Mouse (Mus musculus): ENCODE results near the gene Aprt. TPM values are rescaled to one million over a fixed set of nuclear protein-coding genes. Genes with fewer than 3 reads are reported as not detected.
A peak's percentile ranks its signal among the peaks of the same experiment; 100 is the strongest.

The Aprt gene
- polyA plus RNA-seq, 1 experiment from 2014 or later: 156 TPM

- peaks cover 24% of the 10 kb centered on the region for H3K27me3 ChIP-seq (ENCODE audit: control insufficient read depth, insufficient read depth, low read depth, low read length)
- ATAC-seq: no peak
These were observed 25.8 kb downstream of the Aprt start for GRCm38 (mm10) chr8:122550995-122551264.

GRCm38 (mm10) chr8:122550234-122550994 is 26.3 kb downstream of the Aprt start:
- peak; percentile 14; the same call in 1 of the 2 replicates for ATAC-seq
- Histone ChIP-seq H3K27ac (ENCODE audit: low read length) (no peak overlapping the region), H3K4me2 (ENCODE audit: low read length) (peak overlapping the region; percentile 85), H3K9me3 (replicated peaks; ENCODE audit: control insufficient read depth, low read length, poor library complexity, severe bottlenecking) (no peaks in the 10 kb centered on the region), H3K9ac (ENCODE audit: low read depth, low read length) (peak overlapping the region; percentile 72), H3K4me1 (ENCODE audit: control insufficient read depth, insufficient read depth, low read length) (peaks cover 7% of the 10 kb centered on the region; the same call in 1 of the 2 replicates), H3K4me3 (ENCODE audit: low read depth, low read length) (peak overlapping the region; percentile 57), H3K27me3 (ENCODE audit: control insufficient read depth, insufficient read depth, low read depth, low read length) (peaks cover 24% of the 10 kb centered on the region), H3K36me3 (ENCODE audit: control insufficient read depth, insufficient read depth, low read length) (no peaks in the 10 kb centered on the region)
- WGBS: 4% methylated on average over 52 of the region's 52 CpGs

More at GRCm38 (mm10) chr8:122550995-122551264, 25.8 kb downstream of the Aprt start:
- H3K9me3 ChIP-seq (replicated peaks; ENCODE audit: control insufficient read depth, low read length, poor library complexity, severe bottlenecking): no peaks in the 10 kb centered on the region
- no peak overlapping the region for H3K27ac ChIP-seq (ENCODE audit: low read length)
- no peaks in the 10 kb centered on the region for H3K36me3 ChIP-seq (ENCODE audit: control insufficient read depth, insufficient read depth, low read length)
- peak overlapping the region; percentile 85 for H3K4me2 ChIP-seq (ENCODE audit: low read length)
- H3K9ac ChIP-seq (ENCODE audit: low read depth, low read length): peak overlapping the region; percentile 72
- peaks cover 7% of the 10 kb centered on the region; the same call in 1 of the 2 replicates for H3K4me1 ChIP-seq (ENCODE audit: control insufficient read depth, insufficient read depth, low read length)
- WGBS: 1% methylated on average over 15 of the region's 43 CpGs
- peak overlapping the region; percentile 57 for H3K4me3 ChIP-seq (ENCODE audit: low read depth, low read length)

GRCm38 (mm10) chr8:122548891-122549439 is 27.7 kb downstream of the Aprt start:
- no peak overlapping the region for H3K27ac ChIP-seq (ENCODE audit: low read length)
- H3K9ac ChIP-seq (ENCODE audit: low read depth, low read length): no peak overlapping the region
- no peak for ATAC-seq
- no peaks in the 10 kb centered on the region for H3K36me3 ChIP-seq (ENCODE audit: control insufficient read depth, insufficient read depth, low read length)
- H3K4me2 ChIP-seq (ENCODE audit: low read length): no peak overlapping the region
- H3K4me1 ChIP-seq (ENCODE audit: control insufficient read depth, insufficient read depth, low read length): peaks cover 7% of the 10 kb centered on the region; the same call in 1 of the 2 replicates
- no peaks in the 10 kb centered on the region for H3K9me3 ChIP-seq (replicated peaks; ENCODE audit: control insufficient read depth, low read length, poor library complexity, severe bottlenecking)
- 92% methylated on average over 3 of the region's 3 CpGs for WGBS
- H3K27me3 ChIP-seq (ENCODE audit: control insufficient read depth, insufficient read depth, low read depth, low read length): peaks cover 24% of the 10 kb centered on the region
- H3K4me3 ChIP-seq (ENCODE audit: low read depth, low read length): no peak overlapping the region

GRCm38 (mm10) chr8:122548331-122548730 is 28.4 kb downstream of the Aprt start:
- no peak for ATAC-seq
- WGBS: 76% methylated on average over 13 of the region's 13 CpGs

GRCm38 (mm10) chr8:122547815-122548214 is 28.9 kb downstream of the Aprt start:
- Histone ChIP-seq H3K27me3 (ENCODE audit: control insufficient read depth, insufficient read depth, low read depth, low read length) (peaks cover 24% of the 10 kb centered on the region), H3K36me3 (ENCODE audit: control insufficient read depth, insufficient read depth, low read length) (no peaks in the 10 kb centered on the region), H3K27ac (ENCODE audit: low read length) (no peak overlapping the region), H3K4me1 (ENCODE audit: control insufficient read depth, insufficient read depth, low read length) (peaks cover 7% of the 10 kb centered on the region; the same call in 1 of the 2 replicates), H3K4me2 (ENCODE audit: low read length) (no peak overlapping the region), H3K9ac (ENCODE audit: low read depth, low read length) (no peak overlapping the region), H3K9me3 (replicated peaks; ENCODE audit: control insufficient read depth, low read length, poor library complexity, severe bottlenecking) (no peaks in the 10 kb centered on the region), H3K4me3 (ENCODE audit: low read depth, low read length) (no peak overlapping the region)
- no peak for ATAC-seq
- 41% methylated on average over 5 of the region's 5 CpGs for WGBS

More at GRCm38 (mm10) chr8:122548331-122548730, 28.4 kb downstream of the Aprt start:
- Histone ChIP-seq H3K4me3 (ENCODE audit: low read depth, low read length) (no peak overlapping the region), H3K36me3 (ENCODE audit: control insufficient read depth, insufficient read depth, low read length) (no peaks in the 10 kb centered on the region), H3K27ac (ENCODE audit: low read length) (no peak overlapping the region), H3K9ac (ENCODE audit: low read depth, low read length) (no peak overlapping the region), H3K4me2 (ENCODE audit: low read length) (no peak overlapping the region), H3K4me1 (ENCODE audit: control insufficient read depth, insufficient read depth, low read length) (peaks cover 7% of the 10 kb centered on the region; the same call in 1 of the 2 replicates), H3K27me3 (ENCODE audit: control insufficient read depth, insufficient read depth, low read depth, low read length) (peaks cover 24% of the 10 kb centered on the region), H3K9me3 (replicated peaks; ENCODE audit: control insufficient read depth, low read length, poor library complexity, severe bottlenecking) (no peaks in the 10 kb centered on the region)

- H3K9me3 ChIP-seq (replicated peaks; ENCODE audit: control insufficient read depth, low read length, poor library complexity, severe bottlenecking): no peaks in the 10 kb centered on the region
- no peak overlapping the region for H3K4me2 ChIP-seq (ENCODE audit: low read length)
- ATAC-seq: no peak
- no peak overlapping the region for H3K27ac ChIP-seq (ENCODE audit: low read length)
- peaks cover 7% of the 10 kb centered on the region; the same call in 1 of the 2 replicates for H3K4me1 ChIP-seq (ENCODE audit: control insufficient read depth, insufficient read depth, low read length)
- no peak overlapping the region for H3K9ac ChIP-seq (ENCODE audit: low read depth, low read length)
- 73% methylated on average over 24 of the region's 24 CpGs for WGBS
- no peak overlapping the region for H3K4me3 ChIP-seq (ENCODE audit: low read depth, low read length)
- H3K27me3 ChIP-seq (ENCODE audit: control insufficient read depth, insufficient read depth, low read depth, low read length): peaks cover 22% of the 10 kb centered on the region
- no peaks in the 10 kb centered on the region for H3K36me3 ChIP-seq (ENCODE audit: control insufficient read depth, insufficient read depth, low read length)
These were observed 29.8 kb downstream of the Aprt start for GRCm38 (mm10) chr8:122546811-122547453.

- H3K4me2 ChIP-seq (ENCODE audit: low read length): no peak overlapping the region
- no peak overlapping the region for H3K9ac ChIP-seq (ENCODE audit: low read depth, low read length)
- no peak overlapping the region for H3K4me3 ChIP-seq (ENCODE audit: low read depth, low read length)
- no peak for ATAC-seq
- WGBS: 85% methylated on average over 7 of the region's 7 CpGs
- H3K27ac ChIP-seq (ENCODE audit: low read length): no peak overlapping the region
- peaks cover 14% of the 10 kb centered on the region for H3K27me3 ChIP-seq (ENCODE audit: control insufficient read depth, insufficient read depth, low read depth, low read length)
- peaks cover 6% of the 10 kb centered on the region; the same call in 1 of the 2 replicates for H3K4me1 ChIP-seq (ENCODE audit: control insufficient read depth, insufficient read depth, low read length)
- H3K36me3 ChIP-seq (ENCODE audit: control insufficient read depth, insufficient read depth, low read length): no peaks in the 10 kb centered on the region
- no peaks in the 10 kb centered on the region for H3K9me3 ChIP-seq (replicated peaks; ENCODE audit: control insufficient read depth, low read length, poor library complexity, severe bottlenecking)
These were observed 30.5 kb downstream of the Aprt start for GRCm38 (mm10) chr8:122546066-122546755.

- H3K27ac ChIP-seq (ENCODE audit: low read length): no peak overlapping the region
- H3K9me3 ChIP-seq (replicated peaks; ENCODE audit: control insufficient read depth, low read length, poor library complexity, severe bottlenecking): no peaks in the 10 kb centered on the region
- WGBS: 94% methylated on average over 8 of the region's 8 CpGs
- H3K4me3 ChIP-seq (ENCODE audit: low read depth, low read length): no peak overlapping the region
- no peak for ATAC-seq
- H3K9ac ChIP-seq (ENCODE audit: low read depth, low read length): no peak overlapping the region
- H3K36me3 ChIP-seq (ENCODE audit: control insufficient read depth, insufficient read depth, low read length): no peaks in the 10 kb centered on the region
- no peaks in the 10 kb centered on the region for H3K4me1 ChIP-seq (ENCODE audit: control insufficient read depth, insufficient read depth, low read length)
- H3K4me2 ChIP-seq (ENCODE audit: low read length): no peak overlapping the region
- no peaks in the 10 kb centered on the region for H3K27me3 ChIP-seq (ENCODE audit: control insufficient read depth, insufficient read depth, low read depth, low read length)
These were observed 32.6 kb downstream of the Aprt start for GRCm38 (mm10) chr8:122544138-122544537.
